Mouse (Mus musculus) erythroblast, embryonic 14.5 days (primary cell): ENCODE measurements around the gene Gm12355. TPM values are rescaled to one million over a fixed set of nuclear protein-coding genes. Genes with fewer than 3 reads are reported as not detected.
"Not testable (repeated sequence)": the region's sequence is repeated elsewhere in the genome, so short reads cannot be mapped to it uniquely, and the experiment has no call there.

ENCODE experiments used
- H3K27me3 ChIP-seq: 2 replicates; pipeline ENCODE4 v1.6.1; 2012; ENCODE audit warnings: inconsistent platforms; ENCODE audit not compliant: control insufficient read depth
- H3K36me3 ChIP-seq: 2 replicates; pipeline ENCODE4 v1.6.1; 2012; ENCODE audit warnings: mild to moderate bottlenecking, inconsistent platforms; ENCODE audit not compliant: control insufficient read depth
- H3K4me1 ChIP-seq: 2 replicates; pipeline ENCODE4 v1.6.1; 2012; ENCODE audit warnings: inconsistent platforms; ENCODE audit not compliant: control insufficient read depth
- H3K4me3 ChIP-seq: replicated peaks from 2 replicates; pipeline ENCODE3; 2012; ENCODE audit warnings: moderate library complexity, mild to moderate bottlenecking, inconsistent platforms
- H3K9me3 ChIP-seq: 2 replicates; pipeline ENCODE4 v1.6.1; 2012; ENCODE audit warnings: low read length, inconsistent platforms, mixed read lengths; ENCODE audit not compliant: control insufficient read depth
- GATA1 ChIP-seq: IDR thresholded peaks from 2 replicates; pipeline ENCODE4 v1.6.1; 2012; ENCODE audit warnings: low read length, inconsistent platforms, mixed read lengths
- TAL1 ChIP-seq: IDR thresholded peaks from 3 replicates; pipeline ENCODE4 v1.6.1; 2012; ENCODE audit warnings: low read length, inconsistent platforms, mixed read lengths
- polyA plus RNA-seq: library from polyadenylated mRNA; stranded (reverse); fragments of >175 nt; gene quantifications from 2 replicates; pipeline ENCODE4 v1.2.3, GENCODE M21; 2012

The Gm12355 gene
- polyA plus RNA-seq = not detected in 2 replicates

GRCm38 (mm10) chr11:98625611-98626410, at the start of gene Gm12355, which contains the start of gene Gsdma3:
TSS of gene Gm12355 (minus strand) at chr11:98625661.
TSS of gene Gsdma3 (plus strand) at chr11:98626360.
- Histone ChIP-seq H3K9me3 (peaks cover 23% of the 10 kb centered on the region), H3K36me3 (no peaks in the 10 kb centered on the region), H3K4me3 (no peak within 1 kb of the TSS), H3K27me3 (peaks cover 2% of the 10 kb centered on the region; the same call in 1 of the 2 replicates), H3K4me1 (no peaks in the 10 kb centered on the region)
- TF ChIP-seq TAL1 = no peak
- no peak for TF ChIP-seq GATA1

- H3K4me3 ChIP-seq, H3K36me3 ChIP-seq, H3K9me3 ChIP-seq: not testable (repeated sequence)
- H3K27me3 ChIP-seq = peaks cover 25% of the 10 kb centered on the region
- peaks cover 24% of the 10 kb centered on the region for H3K4me1 ChIP-seq
Observed at GRCm38 (mm10) chr11:98673136-98673535, 47.7 kb upstream of the Gm12355 start.

GRCm38 (mm10) chr11:98672482-98672881, 47.0 kb upstream of the Gm12355 start:
- H3K27me3 ChIP-seq = peaks cover 31% of the 10 kb centered on the region
- H3K9me3 ChIP-seq = no peaks in the 10 kb centered on the region
- H3K4me3 ChIP-seq = no peak overlapping the region
- TF ChIP-seq GATA1 = no peak
- no peak for TF ChIP-seq TAL1
- H3K36me3 ChIP-seq = no peaks in the 10 kb centered on the region
- H3K4me1 ChIP-seq = peaks cover 24% of the 10 kb centered on the region

GRCm38 (mm10) chr11:98671857-98672256, 46.4 kb upstream of the Gm12355 start:
- H3K27me3 ChIP-seq = peaks cover 38% of the 10 kb centered on the region
- TF ChIP-seq TAL1 = no peak
- TF ChIP-seq GATA1 = no peak
- H3K36me3 ChIP-seq = no peaks in the 10 kb centered on the region
- H3K4me3 ChIP-seq = no peak overlapping the region
- H3K4me1 ChIP-seq = peaks cover 24% of the 10 kb centered on the region
- H3K9me3 ChIP-seq = no peaks in the 10 kb centered on the region

- H3K36me3 ChIP-seq = no peaks in the 10 kb centered on the region
- H3K4me1 ChIP-seq = peaks cover 24% of the 10 kb centered on the region
- H3K9me3 ChIP-seq = no peaks in the 10 kb centered on the region
- no peak for TF ChIP-seq TAL1
- TF ChIP-seq GATA1 = no peak
- peaks cover 43% of the 10 kb centered on the region for H3K27me3 ChIP-seq
- H3K4me3 ChIP-seq = no peak overlapping the region
Observed at GRCm38 (mm10) chr11:98671284-98671815, 45.9 kb upstream of the Gm12355 start.

- TF ChIP-seq GATA1 = no peak
- TF ChIP-seq TAL1 = no peak
- peaks cover 25% of the 10 kb centered on the region for H3K4me1 ChIP-seq
- no peak overlapping the region for H3K4me3 ChIP-seq
- no peaks in the 10 kb centered on the region for H3K9me3 ChIP-seq
- H3K36me3 ChIP-seq = no peaks in the 10 kb centered on the region
- peaks cover 44% of the 10 kb centered on the region for H3K27me3 ChIP-seq
Observed at GRCm38 (mm10) chr11:98668984-98669383, 43.5 kb upstream of the Gm12355 start.

- TF ChIP-seq TAL1 = no peak
- H3K4me1 ChIP-seq = peaks cover 5% of the 10 kb centered on the region; the same call in 1 of the 2 replicates
Observed at GRCm38 (mm10) chr11:98664091-98664490, 38.6 kb upstream of the Gm12355 start, which contains the start of gene Gsdma. TSS of gene Gsdma (plus strand) at chr11:98664351.

GRCm38 (mm10) chr11:98660517-98660916, 35.1 kb upstream of the Gm12355 start:
- H3K27me3 ChIP-seq = peaks cover 20% of the 10 kb centered on the region
- peaks cover 5% of the 10 kb centered on the region; the same call in 1 of the 2 replicates for H3K4me1 ChIP-seq
- no peak overlapping the region for H3K4me3 ChIP-seq
- TF ChIP-seq TAL1 (no peak), GATA1 (no peak)
- H3K36me3 ChIP-seq = no peaks in the 10 kb centered on the region
- no peaks in the 10 kb centered on the region for H3K9me3 ChIP-seq

More at GRCm38 (mm10) chr11:98664091-98664490, 38.6 kb upstream of the Gm12355 start, which contains the start of gene Gsdma:
- Histone ChIP-seq H3K4me3 (no peak within 1 kb of the TSS), H3K27me3 (peaks cover 49% of the 10 kb centered on the region), H3K9me3 (no peaks in the 10 kb centered on the region), H3K36me3 (no peaks in the 10 kb centered on the region)

GRCm38 (mm10) chr11:98655076-98655475, 29.6 kb upstream of the Gm12355 start:
- not testable (repeated sequence) for H3K27me3 ChIP-seq, H3K4me1 ChIP-seq, H3K4me3 ChIP-seq, H3K36me3 ChIP-seq, H3K9me3 ChIP-seq
